Mouse (Mus musculus): ENCODE results near the gene Mrpl42. TPM values are rescaled to one million over a fixed set of nuclear protein-coding genes. Genes with fewer than 3 reads are reported as not detected.

The Mrpl42 gene
- total RNA-seq, 4 experiments from 2014 or later, result 278 to 304 (median 295) TPM

GRCm38 (mm10) chr10:95515293-95515931 lies 13.7 kb upstream of the Mrpl42 start:
- DNase-seq (ENCODE audit: low spot score in 2 of 2), result peak; percentile 30 to 34

- DNase-seq (ENCODE audit: low spot score in 2 of 2), result peak; percentile 96
These were observed 13.0 kb upstream of the Mrpl42 start, which contains the start of gene Ube2n for GRCm38 (mm10) chr10:95514656-95515292. Gene Ube2n, plus strand, starts transcription at chr10:95515145.

- no peak for DNase-seq (ENCODE audit: low spot score in 2 of 2)
These were observed 12.2 kb upstream of the Mrpl42 start for GRCm38 (mm10) chr10:95513768-95514556.

GRCm38 (mm10) chr10:95512635-95513034 lies 10.9 kb upstream of the Mrpl42 start:
- DNase-seq (ENCODE audit: low spot score in 2 of 2), result no peak

GRCm38 (mm10) chr10:95509263-95509662 lies 7.5 kb upstream of the Mrpl42 start:
- DNase-seq (ENCODE audit: low spot score in 2 of 2), result no peak

GRCm38 (mm10) chr10:95508793-95509192 lies 7.1 kb upstream of the Mrpl42 start:
- no peak for DNase-seq (ENCODE audit: low spot score in 2 of 2)

- no peak for DNase-seq (ENCODE audit: low spot score in 2 of 2)
These were observed 6.4 kb upstream of the Mrpl42 start for GRCm38 (mm10) chr10:95508126-95508525.

GRCm38 (mm10) chr10:95504341-95504740 lies 2.6 kb upstream of the Mrpl42 start:
- no peak for DNase-seq (ENCODE audit: low spot score in 2 of 2)

GRCm38 (mm10) chr10:95503443-95504235 lies 1.9 kb upstream of the Mrpl42 start:
- DNase-seq (ENCODE audit: low spot score in 2 of 2), result no peak

GRCm38 (mm10) chr10:95501033-95501432 lies 707 bp downstream of the Mrpl42 start:
- no peak for DNase-seq (ENCODE audit: low spot score in 2 of 2)

GRCm38 (mm10) chr10:95494268-95494667 lies 7.5 kb downstream of the Mrpl42 start:
- DNase-seq (ENCODE audit: low spot score in 2 of 2), result no peak

- DNase-seq (ENCODE audit: low spot score in 2 of 2), result peak in 1 of 2 experiments; percentile 36
These were observed 12.1 kb downstream of the Mrpl42 start for GRCm38 (mm10) chr10:95489653-95490052.

GRCm38 (mm10) chr10:95477516-95477915 lies 24.2 kb downstream of the Mrpl42 start:
- DNase-seq (ENCODE audit: low spot score in 2 of 2), result no peak

GRCm38 (mm10) chr10:95475923-95476322 lies 25.8 kb downstream of the Mrpl42 start:
- DNase-seq (ENCODE audit: low spot score in 2 of 2), result peak; percentile 39 to 44

- DNase-seq (ENCODE audit: low spot score in 2 of 2), result no peak
These were observed 29.7 kb downstream of the Mrpl42 start for GRCm38 (mm10) chr10:95471889-95472547.

- no peak for DNase-seq (ENCODE audit: low spot score in 2 of 2)
These were observed 30.6 kb downstream of the Mrpl42 start for GRCm38 (mm10) chr10:95471186-95471585.

GRCm38 (mm10) chr10:95468894-95469293 lies 32.8 kb downstream of the Mrpl42 start:
- DNase-seq (ENCODE audit: low spot score in 2 of 2), result no peak

GRCm38 (mm10) chr10:95465485-95465896 lies 36.2 kb downstream of the Mrpl42 start:
- DNase-seq (ENCODE audit: low spot score in 2 of 2), result no peak

- DNase-seq (ENCODE audit: low spot score in 2 of 2), result no peak
These were observed 37.2 kb downstream of the Mrpl42 start for GRCm38 (mm10) chr10:95464527-95464926.

- DNase-seq (ENCODE audit: low spot score in 2 of 2), result no peak
These were observed 39.5 kb downstream of the Mrpl42 start for GRCm38 (mm10) chr10:95462231-95462630.

- DNase-seq (ENCODE audit: low spot score in 2 of 2), result no peak
These were observed 40.6 kb downstream of the Mrpl42 start for GRCm38 (mm10) chr10:95461053-95461553.

All from gastrocnemius, adult 8-10 months (tissue).